8 mouse cellular contexts compared by ENCODE assay signal in the genomic region with DNA sequence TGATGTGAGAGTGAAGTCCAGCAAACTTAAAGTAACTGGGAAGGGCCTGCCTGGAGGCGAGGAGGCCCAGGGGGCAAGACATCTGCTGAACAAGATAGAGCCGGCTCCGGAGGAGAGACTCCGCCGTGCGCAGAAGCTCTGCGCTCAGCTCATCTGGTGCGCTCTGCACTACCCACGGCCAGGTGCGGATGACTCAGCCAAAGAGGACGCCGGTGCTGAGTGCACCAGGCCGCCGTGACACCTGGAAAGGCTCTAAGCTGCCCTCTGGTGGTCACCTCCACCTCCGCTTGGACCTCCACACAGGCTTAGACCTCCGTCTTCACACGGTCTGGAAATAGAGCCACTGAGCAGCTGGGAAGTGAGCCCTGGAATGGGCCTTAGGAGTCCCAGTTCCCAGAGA. TPM values are rescaled to one million over a fixed set of nuclear protein-coding genes. Genes with fewer than 3 reads are reported as not detected.
DNase-seq lines count a peak whose midpoint lies in the region; ATAC-seq and TF ChIP-seq lines count a peak whose summit lies in the region.

No protein-coding gene starts in this region.

- no peaks in the 10 kb centered on the region for H3K9me3 ChIP-seq in lung, postnatal 0 days (ENCODE audit: low read length)

- no peak for TF ChIP-seq EP300 in lung, postnatal 0 days (IDR thresholded peaks at IDR 0.05)

- no peaks in the 10 kb centered on the region for H3K27me3 ChIP-seq in lung, postnatal 0 days (replicated peaks; ENCODE audit: insufficient read depth, low read length)

- peak; percentile 49 for DNase-seq in 416B (ENCODE audit: low read depth)
- DNase-seq in embryo, embryonic 10.5 days (ENCODE audit: low spot score) = peak; percentile 81
- peak; percentile 59 for DNase-seq in heart, adult 8-10 months (ENCODE audit: low spot score)
- DNase-seq in kidney, adult 8-10 months = peak; percentile 75 to 87
- peak; percentile 90 for DNase-seq in lung, postnatal 0 days (ENCODE audit: low spot score)
- peak; percentile 70 for DNase-seq in retina, embryonic 14.5 days (ENCODE audit: low spot score)
- peak; percentile 91 for DNase-seq in urinary bladder, postnatal 14 days (ENCODE audit: low spot score)

- peaks cover 22% of the 10 kb centered on the region; the same call in 1 of the 2 replicates for H3K4me1 ChIP-seq in lung, postnatal 0 days (ENCODE audit: insufficient read depth, low read depth, low read length)

- no peaks in the 10 kb centered on the region for H3K36me3 ChIP-seq in lung, postnatal 0 days (ENCODE audit: insufficient read depth, low read length)

- peak; percentile 88 for TF ChIP-seq CTCF in lung, postnatal 0 days (IDR thresholded peaks at IDR 0.05)

- H3K4me2 ChIP-seq in lung, postnatal 0 days (replicated peaks; ENCODE audit: low read depth, low read length) = peak overlapping the region; percentile 23; the same call in 1 of the 2 replicates

- no peak overlapping the region for H3K27ac ChIP-seq in lung, postnatal 0 days (ENCODE audit: low read length)

- ATAC-seq in activated CD4-positive, CD25-positive, alpha-beta regulatory T cell, adult 4 months = peak; percentile 25
- ATAC-seq in lung, postnatal 0 days = peak; percentile 70

- no peak overlapping the region for H3K4me3 ChIP-seq in lung, postnatal 0 days (ENCODE audit: low read depth, low read length)

- H3K9ac ChIP-seq in lung, postnatal 0 days (replicated peaks; ENCODE audit: low read depth) = no peak overlapping the region

- 4% methylated on average over 17 of the region's 17 CpGs for WGBS in lung, postnatal 0 days

RNA-seq across cellular contexts. Expression of a gene that starts 7.7 kb away (rescaled TPM):
- 1 to 10 TPM; 3.0 to 4.2 TPM for polyA plus RNA-seq in activated CD4-positive, CD25-positive, alpha-beta regulatory T cell, adult 4 months (2017; shearing (Covaris generic))
- 100 to 1,000 TPM; 196 to 496 (median 239) TPM for total RNA-seq in heart, adult 8-10 months (2022)
- polyA plus RNA-seq in lung, postnatal 0 days (2015; fragmentation: Nextera tagmentation; extraction: Ambion mirVana) = 836 and 858 TPM in 2 replicates

RNA-seq across cellular contexts. Expression of a gene that starts 14.1 kb away (rescaled TPM):
- polyA plus RNA-seq in activated CD4-positive, CD25-positive, alpha-beta regulatory T cell, adult 4 months (2017; shearing (Covaris generic)) = not detected
- total RNA-seq in heart, adult 8-10 months (2022) = 100 to 1,000 TPM in 1 of 4 experiments, 10 to 100 TPM in 3; 34.4 to 168 (median 56.0) TPM
- 143 and 159 TPM in 2 replicates for polyA plus RNA-seq in lung, postnatal 0 days (2015; fragmentation: Nextera tagmentation; extraction: Ambion mirVana)

RNA-seq across cellular contexts. Expression of a gene that starts 27.8 kb away (rescaled TPM):
- 10 to 100 TPM; 30.7 to 33.1 TPM for polyA plus RNA-seq in activated CD4-positive, CD25-positive, alpha-beta regulatory T cell, adult 4 months (2017; shearing (Covaris generic))
- total RNA-seq in heart, adult 8-10 months (2022) = 10 to 100 TPM; 12.4 to 17.9 (median 15.4) TPM
- polyA plus RNA-seq in lung, postnatal 0 days (2015; fragmentation: Nextera tagmentation; extraction: Ambion mirVana) = 26.7 and 27.1 TPM in 2 replicates

RNA-seq across cellular contexts. Expression of a gene that starts 34.1 kb away (rescaled TPM):
- not detected for polyA plus RNA-seq in activated CD4-positive, CD25-positive, alpha-beta regulatory T cell, adult 4 months (2017; shearing (Covaris generic))
- 1 to 10 TPM; 2.3 to 5.4 (median 4.3) TPM for total RNA-seq in heart, adult 8-10 months (2022)
- polyA plus RNA-seq in lung, postnatal 0 days (2015; fragmentation: Nextera tagmentation; extraction: Ambion mirVana) = 2.6 TPM in 2 replicates

RNA-seq across cellular contexts. Expression of a gene that starts 49.5 kb away (rescaled TPM):
- not detected for polyA plus RNA-seq in activated CD4-positive, CD25-positive, alpha-beta regulatory T cell, adult 4 months (2017; shearing (Covaris generic))
- total RNA-seq in heart, adult 8-10 months (2022) = not detected
- polyA plus RNA-seq in lung, postnatal 0 days (2015; fragmentation: Nextera tagmentation; extraction: Ambion mirVana) = not detected in 2 replicates

Comparison
In these comparisons a context has a peak if more than half of its experiments do, and no peak if none do; other contexts are left out.
1. RNA of a gene that starts 7.7 kb away (polyA plus RNA-seq): 836 to 858 TPM in lung, postnatal 0 days; 3.0 to 4.2 TPM in activated CD4-positive, CD25-positive, alpha-beta regulatory T cell, adult 4 months; every median in the first group is over 100 times any median in the second.
2. RNA of a gene that starts 14.1 kb away (polyA plus RNA-seq): 143 to 159 TPM in lung, postnatal 0 days; not detected in activated CD4-positive, CD25-positive, alpha-beta regulatory T cell, adult 4 months; every median in the first group is over 10 times any median in the second.
3. Peak in every context shown above with its lines, with median percentiles within 50 percentile points of each other: DNase-seq.